Mouse (Mus musculus): ENCODE data around the gene Zic3.

Zic3 gene

GRCm38 (mm10) chrX:58022400-58022799 is at the start of gene Zic3:
Gene Zic3, plus strand, starts transcription at chrX:58022700.
- in situ Hi-C loops (cut with MboI, MseI), result no loop called here

- in situ Hi-C loops (cut with MboI, MseI), result no loop called here
Observed at GRCm38 (mm10) chrX:57982351-57982750, 40.1 kb upstream of the Zic3 start.

- in situ Hi-C loops (cut with MboI, MseI), result no loop called here
Observed at GRCm38 (mm10) chrX:57987455-57988109, 34.9 kb upstream of the Zic3 start.

GRCm38 (mm10) chrX:58013391-58013790 is 9.1 kb upstream of the Zic3 start:
- in situ Hi-C loops (cut with MboI, MseI), result no loop called here

GRCm38 (mm10) chrX:58014093-58014492 is 8.4 kb upstream of the Zic3 start:
- in situ Hi-C loops (cut with MboI, MseI), result no loop called here

- in situ Hi-C loops (cut with MboI, MseI), result no loop called here
Observed at GRCm38 (mm10) chrX:58014761-58015160, 7.7 kb upstream of the Zic3 start.

- in situ Hi-C loops (cut with MboI, MseI), result no loop called here
Observed at GRCm38 (mm10) chrX:58015336-58015945, 7.1 kb upstream of the Zic3 start.

GRCm38 (mm10) chrX:58018720-58019119 is 3.8 kb upstream of the Zic3 start:
- in situ Hi-C loops (cut with MboI, MseI), result no loop called here

GRCm38 (mm10) chrX:58019257-58019953 is 3.1 kb upstream of the Zic3 start:
- in situ Hi-C loops (cut with MboI, MseI), result no loop called here

- in situ Hi-C loops (cut with MboI, MseI), result no loop called here
Observed at GRCm38 (mm10) chrX:58027631-58028030, 5.1 kb downstream of the Zic3 start.

GRCm38 (mm10) chrX:58028082-58028481 is 5.6 kb downstream of the Zic3 start:
- in situ Hi-C loops (cut with MboI, MseI), result no loop called here

GRCm38 (mm10) chrX:58028858-58029257 is 6.4 kb downstream of the Zic3 start:
- in situ Hi-C loops (cut with MboI, MseI), result no loop called here

GRCm38 (mm10) chrX:58030100-58030834 is 7.8 kb downstream of the Zic3 start:
- in situ Hi-C loops (cut with MboI, MseI), result no loop called here

GRCm38 (mm10) chrX:58030835-58031670 is 8.6 kb downstream of the Zic3 start:
- in situ Hi-C loops (cut with MboI, MseI), result no loop called here

GRCm38 (mm10) chrX:58031671-58032605 is 9.4 kb downstream of the Zic3 start:
- in situ Hi-C loops (cut with MboI, MseI), result no loop called here

- in situ Hi-C loops (cut with MboI, MseI), result no loop called here
Observed at GRCm38 (mm10) chrX:58032622-58033021, 10.1 kb downstream of the Zic3 start.

- in situ Hi-C loops (cut with MboI, MseI), result no loop called here
Observed at GRCm38 (mm10) chrX:58033521-58033920, 11.0 kb downstream of the Zic3 start.

GRCm38 (mm10) chrX:58038061-58039007 is 15.8 kb downstream of the Zic3 start:
- in situ Hi-C loops (cut with MboI, MseI), result no loop called here

- in situ Hi-C loops (cut with MboI, MseI), result no loop called here
Observed at GRCm38 (mm10) chrX:58039703-58040102, 17.2 kb downstream of the Zic3 start.

All from T-helper 1 cell (primary cell).